Mouse (Mus musculus) right cerebral cortex, postnatal 36 days (tissue): ENCODE data around the gene Cdk18.

Experiments used
- DNase-seq, 2 experiments: peaks; one replicate each; pipeline ENCODE4 v3.0.0; 2022; ENCODE audit warnings: low spot score in 2 of 2, mixed read lengths in 1 of 2

Cdk18 gene

DNA sequence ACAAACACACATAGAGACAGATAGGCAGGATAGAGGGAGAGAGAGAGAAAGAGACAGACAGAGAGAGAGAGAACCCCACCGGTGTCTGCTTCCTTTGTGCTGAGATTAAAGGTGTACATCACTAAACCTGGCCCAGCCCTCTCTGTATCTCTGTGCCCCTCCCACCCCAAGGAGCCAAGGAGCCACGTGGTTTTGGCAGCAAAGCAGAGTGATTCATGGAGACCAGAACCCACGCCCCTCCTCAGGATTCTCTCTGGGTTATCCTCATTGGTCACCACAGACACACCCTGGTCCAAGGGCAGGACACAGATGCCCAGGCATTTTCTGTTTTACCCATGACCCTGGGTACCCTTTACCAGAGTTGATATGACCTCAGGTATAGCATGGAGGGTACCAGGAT, 26.4 kb downstream of the Cdk18 start:
- DNase-seq: no peak

DNA sequence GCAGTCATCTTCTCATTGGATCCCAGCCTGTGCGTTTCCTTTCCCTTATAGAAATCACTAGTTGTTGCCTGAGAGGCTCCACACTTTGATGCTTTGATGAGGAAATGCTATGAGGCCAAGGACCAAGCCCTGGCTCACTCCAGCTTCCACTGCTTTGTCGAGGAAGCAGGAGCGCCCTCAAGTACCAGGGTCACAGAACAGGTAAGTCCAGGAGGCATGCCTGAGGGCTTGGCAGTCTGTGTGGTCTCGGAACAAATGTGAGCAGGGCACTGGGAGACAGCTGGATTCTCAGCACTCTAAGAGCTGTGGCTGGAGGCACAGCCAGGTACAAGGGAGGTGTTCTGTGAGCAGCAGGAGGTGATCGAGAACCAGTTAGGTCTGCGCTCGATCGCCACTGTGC, 27.1 kb downstream of the Cdk18 start:
- no peak for DNase-seq

DNA sequence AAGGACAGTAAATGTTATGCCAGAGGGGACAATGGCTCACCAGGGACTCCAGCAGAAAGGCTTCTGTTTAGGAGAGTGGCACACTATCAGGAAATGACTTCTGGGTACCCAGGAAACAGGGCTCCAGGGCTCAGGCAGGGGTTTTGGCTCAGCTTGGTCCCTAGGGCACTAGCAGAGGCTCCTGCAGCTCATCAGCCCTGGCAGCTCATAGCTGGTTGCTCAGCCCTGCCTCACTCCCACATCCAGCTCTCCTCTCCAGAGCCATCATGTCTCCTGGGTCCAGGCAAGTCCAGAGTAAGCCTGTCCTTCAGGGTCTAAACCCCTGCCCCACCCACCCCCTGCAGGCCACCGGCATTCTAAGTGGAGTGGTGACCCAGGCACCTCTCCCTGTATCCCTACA, 28.1 kb downstream of the Cdk18 start:
- no peak for DNase-seq

DNA sequence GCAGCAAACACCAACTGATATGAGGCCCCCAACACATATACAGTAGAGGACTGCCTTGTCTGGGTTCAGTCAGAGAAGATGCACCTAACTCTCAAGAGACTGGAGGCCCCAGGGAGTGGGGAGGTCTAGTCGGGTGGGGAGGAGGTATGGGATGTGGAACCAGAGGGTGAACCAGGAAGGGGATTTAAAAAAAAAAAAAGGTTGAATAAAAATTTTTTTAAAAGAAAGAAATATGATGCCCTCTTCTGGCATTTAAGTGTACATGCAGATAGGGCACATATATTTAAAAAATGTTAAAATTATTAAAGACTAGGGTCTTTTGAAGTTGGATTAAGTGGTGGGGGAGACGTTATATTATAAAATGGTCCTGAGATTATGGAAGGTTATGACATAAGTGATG, 30.1 kb downstream of the Cdk18 start:
- DNase-seq: no peak

DNA sequence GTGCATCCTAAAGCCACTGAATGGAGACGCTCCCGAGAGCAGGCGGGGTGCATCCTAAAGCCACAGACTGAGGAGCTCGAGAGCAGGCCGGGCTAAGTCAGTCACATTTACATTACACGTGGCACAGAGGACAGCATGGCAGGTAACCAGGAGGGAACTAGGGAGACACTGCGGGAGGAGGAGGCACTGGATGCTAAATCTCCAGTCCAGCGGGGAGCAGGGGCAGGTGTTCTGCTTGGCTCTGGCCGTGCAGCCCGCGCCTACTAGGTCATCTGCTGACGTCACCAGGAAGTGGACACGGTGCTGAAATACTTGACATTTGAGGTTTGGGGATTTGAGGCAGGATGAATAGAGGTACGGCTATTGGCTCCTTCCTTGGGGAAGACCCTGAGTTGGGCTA, 35.1 kb downstream of the Cdk18 start:
- DNase-seq: no peak

DNA sequence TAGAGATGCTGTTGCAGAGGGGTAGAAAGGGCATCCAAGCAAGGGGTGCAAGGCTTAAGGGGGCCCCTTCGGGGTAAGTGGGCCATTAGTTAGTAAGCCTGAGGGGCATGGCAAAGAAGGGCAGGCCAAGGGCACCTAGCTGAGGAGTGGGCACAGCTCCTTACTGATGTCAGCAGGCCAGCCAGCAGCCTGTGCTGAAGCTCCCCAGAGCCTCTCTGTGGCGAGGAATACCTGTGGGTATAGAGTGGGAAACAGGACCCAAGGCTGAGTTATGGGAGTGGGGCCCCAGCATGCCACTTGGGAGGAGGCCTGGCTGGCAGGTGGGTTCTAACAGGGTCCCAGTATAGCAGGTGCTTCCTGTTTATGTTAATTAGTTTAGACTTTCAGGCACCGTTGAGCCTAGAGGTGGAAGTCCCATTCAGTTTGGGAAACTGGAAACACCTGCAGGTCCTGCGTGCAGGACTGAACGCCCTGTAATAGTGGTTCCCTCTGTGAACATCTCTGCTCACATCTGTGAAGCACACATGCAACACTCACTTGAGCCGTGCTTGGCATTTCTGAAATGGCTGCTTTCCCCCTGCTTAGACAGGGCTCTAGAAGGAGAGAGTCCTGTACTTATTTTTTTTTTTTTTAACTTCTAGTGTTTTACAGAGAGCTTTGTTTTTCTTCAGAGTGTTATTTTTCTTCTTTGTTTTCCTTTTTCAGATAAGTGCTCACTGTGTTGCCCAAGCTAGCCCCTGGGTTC, 37.4 kb downstream of the Cdk18 start:
- DNase-seq: no peak

DNA sequence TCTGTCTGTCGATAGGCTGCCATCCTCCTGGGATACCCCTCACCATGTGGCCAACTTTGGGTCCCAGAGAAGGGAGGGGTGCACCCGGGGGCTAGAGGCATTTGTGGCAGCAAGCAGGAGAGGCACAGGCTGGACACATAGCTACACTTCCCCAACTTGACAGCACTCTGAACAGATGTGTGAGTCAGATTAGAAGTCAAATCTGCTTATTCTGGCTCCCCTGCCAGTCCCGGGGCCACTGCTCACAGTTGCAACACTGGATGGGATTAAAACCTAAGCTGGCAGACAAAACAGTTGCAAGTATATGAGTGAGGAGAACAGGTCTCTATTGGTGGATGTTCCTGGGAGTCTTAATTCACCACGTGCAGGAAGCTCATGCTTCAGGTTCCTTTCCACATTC, 39.7 kb downstream of the Cdk18 start:
- DNase-seq: no peak

DNA sequence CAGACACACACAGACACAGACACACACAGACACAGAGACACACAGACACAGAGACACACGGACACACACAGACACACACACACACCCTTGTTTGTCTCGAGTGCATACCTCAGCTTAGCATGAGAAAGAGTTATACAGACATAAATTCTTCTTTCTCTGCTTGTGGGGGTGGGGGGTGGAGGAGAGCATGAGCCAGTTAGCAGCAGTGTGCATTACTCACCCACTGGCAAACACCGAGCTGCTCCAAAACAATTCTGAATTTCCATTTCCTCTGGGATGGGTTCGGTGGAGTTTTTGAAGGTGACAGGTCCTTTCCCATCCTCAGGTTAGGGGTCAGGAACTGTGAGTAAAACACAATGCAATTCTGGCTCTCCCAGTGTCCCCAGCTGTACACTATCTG, 40.5 kb downstream of the Cdk18 start:
- DNase-seq: no peak

DNA sequence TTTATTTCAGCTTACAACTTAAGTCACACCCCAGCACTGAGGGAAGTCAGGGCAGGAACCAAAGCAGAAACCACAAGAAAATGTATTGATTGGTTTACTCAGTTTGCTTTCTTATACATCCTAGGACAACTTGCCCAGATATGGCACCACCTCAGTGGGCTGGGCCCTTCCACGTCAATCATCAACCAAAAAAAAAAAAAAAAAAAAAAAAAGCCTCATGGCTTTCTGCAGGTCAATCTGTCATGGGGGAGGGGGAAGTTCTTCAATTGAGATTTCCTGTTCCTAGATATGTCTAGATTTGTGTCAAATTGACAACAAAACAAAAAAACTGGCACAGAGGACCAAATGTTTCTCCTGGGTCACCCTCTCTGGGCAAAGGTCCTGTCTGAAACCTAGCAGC, 41.4 kb downstream of the Cdk18 start:
- DNase-seq: no peak

DNA sequence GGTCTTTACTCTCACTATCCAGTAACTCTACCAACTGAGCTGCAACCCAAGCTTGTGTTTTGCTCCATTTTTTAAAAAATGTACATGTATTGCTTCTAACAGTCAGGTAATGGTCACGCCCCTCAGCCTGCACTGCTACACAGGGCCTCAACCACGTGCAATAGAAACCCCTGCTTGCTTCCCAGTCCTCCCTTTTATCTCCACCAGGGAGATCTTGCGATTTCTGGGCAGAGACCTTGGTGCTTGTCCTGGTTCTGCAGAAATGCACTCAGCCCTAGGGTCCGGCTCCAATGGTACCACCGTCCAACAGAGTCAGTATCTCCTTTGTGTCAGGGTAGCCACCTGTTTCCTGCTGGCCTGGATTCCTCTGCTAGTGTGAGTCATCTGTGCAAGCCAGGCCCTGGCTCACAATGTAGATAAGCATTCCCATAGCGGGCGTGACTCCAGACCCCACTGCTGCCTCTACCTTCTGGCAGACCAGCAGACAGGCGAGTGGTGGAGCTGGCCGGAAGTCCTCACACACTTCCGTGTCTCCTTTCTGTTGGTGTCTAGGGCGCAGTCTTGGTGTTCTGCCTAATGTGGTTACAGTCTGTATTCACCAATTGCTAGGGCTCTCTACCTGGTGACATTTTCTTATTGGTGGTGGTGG, 44.0 kb downstream of the Cdk18 start:
- no peak for DNase-seq

DNA sequence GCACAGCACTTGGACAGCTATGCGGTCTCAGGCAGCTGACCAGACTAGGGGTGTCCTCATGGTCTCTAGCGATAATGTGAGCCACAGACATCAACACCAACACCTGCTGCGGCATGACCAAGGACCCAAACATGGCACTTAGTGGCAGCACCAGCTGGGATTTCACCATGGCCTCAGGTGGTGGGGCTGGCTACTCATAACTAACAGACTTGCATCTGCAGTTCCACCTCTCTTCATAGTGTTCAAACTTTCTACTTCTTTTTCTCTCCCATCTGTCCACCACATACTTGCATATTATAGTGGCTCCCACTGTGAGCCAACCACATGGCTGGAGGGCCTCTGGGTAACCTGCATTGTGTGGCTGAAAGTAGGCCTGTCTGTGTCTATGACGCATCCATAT, 46.2 kb downstream of the Cdk18 start:
- no peak for DNase-seq

DNA sequence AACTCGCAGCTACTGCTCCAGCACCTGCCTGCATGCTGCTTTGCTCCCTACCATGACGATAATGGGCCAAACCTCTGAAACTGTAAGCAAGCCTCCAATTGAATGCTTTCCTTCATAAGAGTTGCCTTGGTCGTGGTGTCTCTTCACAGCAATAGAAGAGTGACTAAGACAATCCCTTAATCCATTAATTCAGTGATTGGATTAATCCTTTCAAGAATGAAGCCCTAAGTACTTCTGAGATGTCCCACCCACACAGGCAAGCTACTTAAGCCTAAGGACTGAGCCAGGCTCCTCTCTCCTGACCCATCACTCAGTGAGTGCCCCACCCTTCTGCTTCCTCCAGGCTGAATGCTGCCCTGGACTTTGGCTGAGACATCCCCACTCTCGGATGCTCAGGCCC, 49.2 kb downstream of the Cdk18 start:
- no peak for DNase-seq

DNA sequence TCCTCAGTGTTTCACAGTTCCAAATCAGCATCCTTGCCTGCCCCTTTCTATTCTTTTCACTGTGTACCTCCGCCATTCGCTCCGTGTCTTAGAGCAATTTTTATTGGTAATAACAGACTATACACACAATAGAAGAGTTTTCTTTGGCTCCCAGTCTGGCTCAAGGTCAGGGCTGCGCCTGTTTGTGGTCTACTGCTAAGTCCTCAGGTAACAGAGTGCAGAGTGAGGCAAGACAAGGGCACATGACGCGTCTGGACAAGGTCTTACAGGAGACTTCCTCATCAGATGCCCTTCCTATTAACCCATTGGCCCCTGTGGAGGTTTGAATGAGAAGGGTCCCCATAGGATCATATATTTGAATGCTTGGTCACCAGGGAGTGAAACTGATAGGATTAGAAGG, 49.7 kb downstream of the Cdk18 start:
- DNase-seq: no peak

DNA sequence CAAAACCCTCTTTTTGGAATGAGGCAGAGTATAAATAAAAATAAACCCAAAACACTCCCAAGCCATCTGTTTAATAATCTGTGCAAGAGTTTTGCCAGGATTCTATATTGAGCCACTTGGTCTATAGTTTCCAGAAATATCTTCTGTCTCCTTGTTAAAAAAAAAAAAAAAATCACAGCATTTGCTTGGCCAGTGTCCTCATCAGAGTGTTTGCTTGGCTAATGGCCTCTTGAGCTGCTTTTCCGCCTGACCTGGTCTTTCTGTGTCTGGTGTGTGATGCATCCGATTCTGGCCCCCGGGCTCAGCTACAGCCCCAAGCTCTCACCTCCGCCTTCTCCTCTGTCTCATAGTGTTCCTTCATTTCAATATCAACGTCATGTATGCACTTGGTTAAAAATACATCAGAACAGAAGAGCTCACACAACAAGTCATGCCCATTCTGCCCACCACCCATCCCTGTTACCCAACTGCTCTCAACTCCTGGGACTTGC, 51.3 kb downstream of the Cdk18 start:
- peak; percentile 32 to 63 for DNase-seq

DNA sequence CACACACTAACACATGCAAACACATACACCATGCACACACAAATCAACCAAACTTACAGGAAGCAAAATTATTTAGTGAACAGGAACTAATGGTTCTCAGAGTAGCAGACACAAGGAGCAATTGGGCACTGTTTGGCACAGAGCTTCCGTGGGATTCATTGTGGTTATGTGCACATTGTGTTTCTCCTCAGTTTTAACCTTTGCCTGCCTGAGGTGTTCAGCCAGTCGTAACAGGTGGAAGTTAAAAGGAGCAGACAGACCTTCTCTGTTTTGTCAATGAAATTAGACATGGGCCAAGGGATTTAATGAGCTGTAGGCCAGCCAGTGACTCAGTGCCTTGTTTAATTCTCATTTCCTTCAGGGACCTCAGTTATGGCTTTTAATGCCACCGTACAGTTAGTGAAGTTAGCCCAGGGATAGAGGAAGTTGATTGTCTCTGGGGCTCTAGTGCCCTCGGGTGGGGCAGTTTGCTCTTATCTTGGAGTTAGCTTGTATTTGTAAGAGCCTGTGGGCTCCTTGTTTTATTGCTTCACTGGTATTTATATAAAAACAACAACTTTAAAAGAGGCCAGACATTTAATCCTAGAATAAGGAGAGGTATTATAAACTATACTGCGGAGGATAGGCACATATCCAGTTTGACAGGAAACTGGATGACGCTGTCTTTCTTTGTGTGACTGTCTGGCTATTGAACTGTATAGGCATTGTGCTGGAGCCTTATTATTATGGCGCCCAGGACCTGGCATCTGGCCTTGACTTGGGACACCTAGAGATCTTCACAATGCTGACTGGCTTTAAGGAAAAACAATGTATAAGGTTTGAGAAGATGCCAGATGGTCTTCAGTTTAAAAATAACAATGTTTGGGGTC, 54.1 kb downstream of the Cdk18 start:
- DNase-seq: no peak

DNA sequence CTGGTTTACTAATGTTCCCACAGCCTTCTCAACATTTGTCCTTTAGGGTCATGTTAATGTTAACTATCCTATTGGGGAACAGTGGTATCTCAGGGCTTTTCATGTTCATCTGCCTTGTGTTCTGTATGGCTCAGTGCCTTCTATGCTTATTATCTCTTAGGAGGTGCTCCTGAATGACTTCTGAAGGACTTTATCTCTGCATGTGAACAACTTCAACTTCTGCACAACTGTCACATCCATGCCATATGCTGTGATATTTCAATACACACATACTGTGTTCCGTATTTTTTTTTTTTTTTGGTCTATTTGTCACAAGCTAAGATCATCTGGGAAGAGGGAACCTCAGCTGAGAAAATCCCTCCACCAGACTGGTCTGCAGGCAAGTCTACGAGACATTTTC, 61.1 kb downstream of the Cdk18 start:
- DNase-seq: no peak

DNA sequence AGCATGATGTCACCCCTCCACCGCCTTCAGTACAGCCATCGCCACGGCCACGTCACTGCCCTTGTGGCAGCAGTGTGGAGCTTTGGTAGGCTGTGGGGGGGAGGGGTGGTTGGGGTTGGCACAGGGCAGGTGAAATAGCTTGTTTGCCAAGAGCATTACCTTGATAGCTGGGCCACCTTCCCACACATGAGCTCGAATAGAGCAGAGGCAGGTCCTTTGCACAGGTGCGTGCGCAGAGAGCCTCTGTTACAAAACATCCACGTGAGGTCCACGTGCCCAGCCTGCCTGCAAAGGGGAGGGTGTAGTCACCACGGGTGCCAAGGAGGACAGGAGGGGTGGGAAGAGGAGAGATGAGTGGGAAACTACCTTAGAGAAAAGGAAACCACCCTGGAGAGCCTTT, 63.9 kb downstream of the Cdk18 start:
- no peak for DNase-seq

DNA sequence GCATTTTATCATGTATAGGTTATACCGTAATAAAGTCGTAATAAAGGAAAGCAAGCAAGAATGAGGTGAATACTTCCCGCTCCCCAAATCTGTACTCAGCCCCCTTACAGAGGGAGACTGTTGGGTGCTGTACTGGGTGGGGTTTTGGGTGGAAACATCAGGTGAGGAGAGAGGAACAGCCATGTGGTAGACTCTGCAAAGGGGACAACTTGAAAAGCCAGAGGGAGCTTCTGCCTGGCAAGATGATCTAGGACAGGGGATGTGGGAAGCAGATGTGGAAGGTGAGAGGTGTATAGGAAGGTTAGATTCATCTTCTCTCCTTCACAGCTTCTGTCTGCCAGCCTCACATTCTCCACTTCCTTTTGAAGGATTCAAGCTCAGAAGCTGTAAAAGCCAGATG, 68.8 kb downstream of the Cdk18 start:
- DNase-seq: no peak

DNA sequence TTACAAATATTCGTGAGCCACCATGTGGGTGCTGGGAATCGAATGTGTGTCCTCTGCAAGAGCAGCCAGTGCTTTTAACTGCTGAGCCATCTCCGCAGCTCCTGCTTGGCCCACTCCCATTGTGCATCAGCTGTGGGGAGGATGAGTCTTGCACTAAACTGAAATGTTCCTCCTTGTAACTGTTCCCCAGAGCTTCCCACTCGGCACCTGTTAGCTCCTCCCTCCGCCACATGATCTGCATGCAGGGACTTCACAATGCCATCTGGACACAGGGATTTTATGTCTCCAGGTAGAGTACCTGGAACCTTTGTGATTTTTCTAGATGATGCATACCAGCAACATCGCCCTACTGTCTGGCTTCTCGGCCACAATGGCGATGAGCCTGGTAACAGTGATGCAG, 70.0 kb downstream of the Cdk18 start:
- DNase-seq: no peak

DNA sequence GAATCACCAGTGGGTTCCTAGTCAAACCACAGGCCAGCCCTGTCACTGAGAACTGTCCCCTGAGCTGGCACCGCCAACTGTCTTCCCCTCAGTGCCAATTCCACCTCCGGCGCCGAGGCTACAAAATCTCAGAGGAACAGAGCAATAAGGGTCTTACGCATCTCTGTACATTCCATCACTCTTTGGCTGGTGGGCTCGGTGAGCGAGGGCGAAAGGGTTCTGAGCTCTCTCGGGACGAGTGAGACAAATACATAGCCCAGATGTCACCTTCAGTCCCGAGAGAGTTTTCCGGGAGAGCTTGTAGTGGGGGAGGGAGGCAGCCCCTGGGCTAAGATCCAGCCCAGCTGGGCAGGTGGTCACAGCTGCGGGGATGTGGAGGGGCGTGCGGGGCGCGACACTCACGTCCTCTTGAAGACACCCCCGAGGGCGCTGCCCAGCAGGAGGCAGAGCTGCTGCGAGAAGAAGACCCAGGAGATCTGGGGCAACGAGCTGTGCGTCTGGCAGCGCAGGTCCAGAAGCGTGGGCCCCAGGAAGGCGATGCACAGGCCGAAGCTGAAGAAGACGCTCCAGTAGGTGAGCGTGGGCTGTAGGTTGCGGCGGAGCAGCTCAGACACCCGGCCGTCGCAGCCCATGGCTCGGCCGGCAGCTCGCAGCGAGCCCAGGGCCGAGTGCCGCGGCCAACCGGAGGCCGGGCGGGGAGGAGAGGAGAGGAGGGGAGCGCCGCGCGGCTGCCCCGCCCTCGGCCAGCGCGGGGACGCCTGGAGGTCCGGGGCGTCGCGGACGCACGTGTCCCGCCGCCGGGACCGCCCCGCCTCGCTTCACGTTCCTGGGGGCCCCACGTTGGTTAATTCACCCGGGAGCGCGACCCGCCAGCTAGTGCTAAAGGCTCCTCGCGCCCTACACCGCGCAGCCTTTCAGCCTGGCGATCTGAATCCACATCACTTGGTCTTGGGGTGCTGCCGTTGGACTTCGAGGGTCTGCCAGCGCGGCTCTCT, 71.9 kb downstream of the Cdk18 start, which contains the start of gene Mfsd4a:
Mfsd4a (minus strand) TSS at position 802 of the 995 bp plus-strand sequence.
- DNase-seq: peak; percentile 34 to 45

DNA sequence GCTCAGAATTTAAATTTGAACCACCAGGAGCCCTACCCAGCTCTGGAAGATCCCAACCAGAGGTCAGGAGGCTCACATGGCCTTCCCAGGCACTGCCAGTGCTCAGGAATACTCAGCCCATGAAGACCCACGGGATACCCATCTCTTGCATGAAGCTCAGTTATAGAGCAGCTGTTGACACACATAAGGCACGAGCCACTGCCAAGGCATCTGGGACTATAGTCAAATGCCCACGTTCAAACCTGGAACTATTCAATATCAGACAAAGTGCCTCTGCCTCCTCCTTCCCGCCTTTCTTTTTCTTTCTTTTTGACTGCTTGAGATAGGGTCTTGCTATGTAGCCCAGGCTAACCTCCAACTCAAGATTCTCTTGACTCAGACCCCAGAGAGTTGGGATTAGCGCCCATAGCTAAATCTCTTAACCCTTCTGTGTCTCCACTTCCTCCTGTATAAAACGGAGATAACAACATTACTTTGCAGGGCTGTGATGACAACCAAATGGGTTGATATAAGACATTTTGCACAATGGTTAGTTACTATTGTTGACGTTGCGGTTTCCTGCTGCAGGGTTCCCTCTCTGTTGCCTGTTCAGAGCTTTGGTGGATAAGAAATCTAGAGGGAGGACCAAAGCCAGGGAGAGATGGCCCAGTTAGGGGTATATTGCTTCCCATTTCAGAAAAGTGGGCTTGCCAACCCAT, 73.9 kb downstream of the Cdk18 start:
- DNase-seq: peak in 1 of 2 experiments; percentile 42
